Mouse (Mus musculus) CD8-positive naive resting alpha-beta T cell, adult 57 days (primary cell): ENCODE measurements around the gene Rimbp3. TPM values are rescaled to one million over a fixed set of nuclear protein-coding genes. Genes with fewer than 3 reads are reported as not detected.

Experiments used
- total RNA-seq: library from RNA; stranded (reverse); gene quantifications from one replicate; pipeline ENCODE4 v1.2.4, GENCODE M21; 2023

Rimbp3 gene
- 0.37 TPM for total RNA-seq

GRCm38 (mm10) chr16:17208389-17209361 lies at the start of gene Rimbp3:
TSS of gene Rimbp3 (plus strand) at chr16:17208603.

GRCm38 (mm10) chr16:17202549-17202948 lies 5.9 kb upstream of the Rimbp3 start, which contains the start of gene Ube2l3:
TSS of gene Ube2l3 (minus strand) at chr16:17202649.

GRCm38 (mm10) chr16:17232794-17233701 lies 24.6 kb downstream of the Rimbp3 start, which contains the start of gene Hic2:
TSS of gene Hic2 (plus strand) at chr16:17233572.

Other genes starting within 250 kb of the Rimbp3 start
- 163 TPM for gene Mapk1, start 225.2 kb upstream of the Rimbp3 start, total RNA-seq
- 1.4 TPM for gene Ypel1, start 138.9 kb upstream of the Rimbp3 start, total RNA-seq
- 125 TPM for gene Ppil2, start 97.3 kb upstream of the Rimbp3 start, total RNA-seq
- gene 2610318N02Rik, start 83.4 kb upstream of the Rimbp3 start, total RNA-seq = 6.1 TPM
- 14.4 TPM for gene Sdf2l1, start 76.2 kb upstream of the Rimbp3 start, total RNA-seq
- 5.9 TPM for gene Ydjc, start 64.0 kb upstream of the Rimbp3 start, total RNA-seq
- 0.89 TPM for gene Ccdc116, start 61.4 kb upstream of the Rimbp3 start, total RNA-seq
- 95.6 TPM for gene Ube2l3, start 6.0 kb upstream of the Rimbp3 start, total RNA-seq
- 5.5 TPM for gene Hic2, start 25.0 kb downstream of the Rimbp3 start, total RNA-seq
- 26.1 TPM for gene Tmem191c, start 67.5 kb downstream of the Rimbp3 start, total RNA-seq
- not detected for gene Serpind1, start 122.8 kb downstream of the Rimbp3 start, total RNA-seq
- 20.9 TPM for gene Snap29, start 197.4 kb downstream of the Rimbp3 start, total RNA-seq
- gene Pi4ka, start 197.7 kb downstream of the Rimbp3 start, total RNA-seq = 107 TPM
- 50.7 TPM for gene Crkl, start 243.4 kb downstream of the Rimbp3 start, total RNA-seq